Mouse (Mus musculus): ENCODE data around the gene Prss48. TPM values are rescaled to one million over a fixed set of nuclear protein-coding genes. Genes with fewer than 3 reads are reported as not detected.

Gene Prss48
- polyA plus RNA-seq, 1 experiment from 2014 or later, result not detected

DNA sequence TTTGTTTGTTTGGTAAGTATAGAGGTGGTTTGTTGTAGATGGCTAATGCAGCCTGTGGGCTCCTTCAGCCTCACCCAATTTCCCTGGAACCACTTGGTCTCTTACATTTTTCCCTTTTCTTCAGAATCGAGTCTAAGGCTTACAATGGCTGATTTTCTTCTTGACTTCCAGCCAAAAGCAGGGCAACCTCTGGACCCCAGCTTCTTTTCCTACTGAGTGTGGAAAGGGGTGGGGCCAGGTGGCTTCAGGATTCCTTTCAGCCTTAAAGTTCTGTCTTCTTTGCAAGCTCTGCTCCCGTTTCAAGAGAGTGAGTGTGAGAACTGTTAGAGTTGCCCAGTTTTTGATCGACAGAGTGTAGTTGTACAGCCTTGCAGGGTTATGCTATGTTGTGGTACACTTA, 9.5 kb upstream of the Prss48 start:
- Histone ChIP-seq H3K4me2 (ENCODE audit: low read depth, low read length) (no peak overlapping the region), H3K27me3 (ENCODE audit: control insufficient read depth, insufficient read depth, low read length) (no peaks in the 10 kb centered on the region), H3K9ac (ENCODE audit: low read length) (no peak overlapping the region), H3K4me3 (replicated peaks; ENCODE audit: low read length) (no peak overlapping the region), H3K36me3 (ENCODE audit: control insufficient read depth, insufficient read depth, low read length) (0 out of 2 replicates have a peak, but pooled peaks cover 3% of the 10 kb centered on the region), H3K4me1 (ENCODE audit: control insufficient read depth, insufficient read depth, low read length) (peaks cover 4% of the 10 kb centered on the region; the same call in 1 of the 2 replicates), H3K9me3 (replicated peaks; ENCODE audit: control insufficient read depth, low read length) (no peaks in the 10 kb centered on the region), H3K27ac (ENCODE audit: low read length) (no peak overlapping the region)
- ATAC-seq (ENCODE audit: insufficient read depth, low FRiP score), result no peak
- WGBS, result 39% methylated on average over 3 of the region's 3 CpGs

DNA sequence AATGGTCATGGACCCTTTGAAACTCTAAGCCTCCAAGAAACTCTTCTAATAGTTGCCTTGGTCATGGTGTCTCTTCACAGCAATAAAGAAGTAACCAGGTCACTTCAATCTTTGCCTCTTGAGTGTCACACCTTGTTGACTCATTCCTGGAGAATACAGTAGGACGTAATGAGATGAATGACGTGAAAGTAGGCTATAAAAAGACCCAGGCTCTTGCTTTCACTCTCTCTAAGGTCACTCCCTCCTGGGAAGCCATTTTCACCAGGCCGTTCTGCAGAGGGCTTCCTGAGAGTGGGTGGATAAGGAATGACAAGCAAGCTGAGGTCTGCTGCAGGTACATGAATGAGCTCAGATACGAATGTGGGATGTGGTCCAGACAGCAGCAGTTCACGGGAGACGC, 9.1 kb upstream of the Prss48 start:
- Histone ChIP-seq H3K9ac (ENCODE audit: low read length) (no peak overlapping the region), H3K27me3 (ENCODE audit: control insufficient read depth, insufficient read depth, low read length) (no peaks in the 10 kb centered on the region)
- no peak for ATAC-seq (ENCODE audit: insufficient read depth, low FRiP score)

DNA sequence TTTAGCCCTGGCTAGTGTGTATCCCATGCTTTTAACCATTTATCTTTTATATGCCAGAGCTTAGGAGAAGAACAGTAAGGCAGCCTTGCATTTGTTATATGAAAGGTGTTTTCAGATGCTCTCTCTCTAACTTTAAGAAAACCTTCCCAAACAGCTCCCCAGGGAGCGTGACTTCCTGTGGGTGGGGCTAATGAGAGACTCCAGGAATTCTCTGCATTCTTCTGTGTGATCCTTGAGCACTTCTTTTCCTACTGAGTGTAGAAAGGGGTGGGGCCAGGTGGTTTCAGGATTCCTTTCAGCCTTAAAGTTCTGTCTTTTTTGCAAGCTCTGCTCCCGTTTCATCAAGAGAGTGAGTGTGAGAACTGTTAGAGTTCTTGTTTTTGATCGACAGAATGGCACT, 8.3 kb upstream of the Prss48 start:
- no peak overlapping the region for H3K9ac ChIP-seq (ENCODE audit: low read length)
- no peaks in the 10 kb centered on the region for H3K27me3 ChIP-seq (ENCODE audit: control insufficient read depth, insufficient read depth, low read length)
- no peak for ATAC-seq (ENCODE audit: insufficient read depth, low FRiP score)
- 0 out of 2 replicates have a peak, but pooled peaks cover 3% of the 10 kb centered on the region for H3K36me3 ChIP-seq (ENCODE audit: control insufficient read depth, insufficient read depth, low read length)
- no peak overlapping the region for H3K4me2 ChIP-seq (ENCODE audit: low read depth, low read length)
- H3K9me3 ChIP-seq (replicated peaks; ENCODE audit: control insufficient read depth, low read length), result no peaks in the 10 kb centered on the region
- H3K4me3 ChIP-seq (replicated peaks; ENCODE audit: low read length), result no peak overlapping the region
- peaks cover 4% of the 10 kb centered on the region; the same call in 1 of the 2 replicates for H3K4me1 ChIP-seq (ENCODE audit: control insufficient read depth, insufficient read depth, low read length)
- H3K27ac ChIP-seq (ENCODE audit: low read length), result no peak overlapping the region
- 61% methylated on average over 3 of the region's 3 CpGs for WGBS

More for the DNA sequence above, 9.1 kb upstream of the Prss48 start:
- Histone ChIP-seq H3K4me1 (ENCODE audit: control insufficient read depth, insufficient read depth, low read length) (peaks cover 4% of the 10 kb centered on the region; the same call in 1 of the 2 replicates), H3K4me2 (ENCODE audit: low read depth, low read length) (no peak overlapping the region), H3K4me3 (replicated peaks; ENCODE audit: low read length) (no peak overlapping the region), H3K36me3 (ENCODE audit: control insufficient read depth, insufficient read depth, low read length) (0 out of 2 replicates have a peak, but pooled peaks cover 3% of the 10 kb centered on the region), H3K27ac (ENCODE audit: low read length) (no peak overlapping the region), H3K9me3 (replicated peaks; ENCODE audit: control insufficient read depth, low read length) (no peaks in the 10 kb centered on the region)
- WGBS, result 63% methylated on average over 6 of the region's 6 CpGs

DNA sequence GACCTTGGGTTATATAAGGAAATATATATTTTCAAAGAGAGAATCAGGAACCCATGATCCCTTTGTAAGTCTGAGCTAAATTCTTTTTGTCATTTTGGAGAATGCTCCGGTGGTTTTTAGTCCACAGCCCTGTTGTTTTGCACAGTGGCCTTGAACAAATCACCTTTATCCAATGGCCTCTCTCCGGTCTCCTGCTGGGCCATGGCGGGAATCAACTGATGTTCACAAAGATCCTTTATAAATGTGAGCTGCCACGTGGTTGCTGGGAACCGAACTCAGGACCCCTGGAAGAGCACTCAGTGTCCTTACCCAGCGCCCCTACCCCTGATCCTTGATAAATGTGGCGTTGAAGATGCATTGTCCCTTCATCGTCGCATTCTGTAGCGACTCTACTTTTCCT, 2.5 kb upstream of the Prss48 start:
- WGBS, result 94% methylated on average over 10 of the region's 10 CpGs
- Histone ChIP-seq H3K27me3 (ENCODE audit: control insufficient read depth, insufficient read depth, low read length) (no peaks in the 10 kb centered on the region), H3K4me1 (ENCODE audit: control insufficient read depth, insufficient read depth, low read length) (no peaks in the 10 kb centered on the region), H3K9me3 (replicated peaks; ENCODE audit: control insufficient read depth, low read length) (no peaks in the 10 kb centered on the region), H3K27ac (ENCODE audit: low read length) (no peak overlapping the region), H3K36me3 (ENCODE audit: control insufficient read depth, insufficient read depth, low read length) (0 out of 2 replicates have a peak, but pooled peaks cover 8% of the 10 kb centered on the region), H3K9ac (ENCODE audit: low read length) (no peak overlapping the region), H3K4me3 (replicated peaks; ENCODE audit: low read length) (no peak overlapping the region), H3K4me2 (ENCODE audit: low read depth, low read length) (no peak overlapping the region)
- ATAC-seq (ENCODE audit: insufficient read depth, low FRiP score), result no peak

DNA sequence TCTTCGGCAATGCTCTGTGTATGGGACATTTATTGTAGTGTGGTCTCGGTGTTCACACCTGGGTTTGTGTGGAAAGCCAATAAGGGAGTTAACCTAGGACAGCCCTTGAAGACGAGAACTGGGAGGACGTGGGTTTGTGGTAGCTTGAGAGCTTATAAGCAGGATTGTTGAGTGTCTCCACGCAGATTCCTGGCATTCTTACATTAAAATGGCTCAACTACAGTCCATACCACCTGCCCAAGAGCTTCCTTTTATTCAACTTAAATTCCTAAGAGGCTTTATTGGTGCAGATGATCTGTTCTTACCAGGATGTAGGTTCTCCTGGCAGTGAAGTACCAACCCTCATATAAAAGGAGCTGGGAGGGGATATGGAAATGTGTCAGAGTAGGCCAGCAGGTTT, 649 bp upstream of the Prss48 start:
- Histone ChIP-seq H3K4me1 (ENCODE audit: control insufficient read depth, insufficient read depth, low read length) (no peaks in the 10 kb centered on the region), H3K27ac (ENCODE audit: low read length) (no peak overlapping the region), H3K9me3 (replicated peaks; ENCODE audit: control insufficient read depth, low read length) (no peaks in the 10 kb centered on the region), H3K9ac (ENCODE audit: low read length) (no peak overlapping the region), H3K4me2 (ENCODE audit: low read depth, low read length) (no peak overlapping the region), H3K27me3 (ENCODE audit: control insufficient read depth, insufficient read depth, low read length) (no peaks in the 10 kb centered on the region), H3K4me3 (replicated peaks; ENCODE audit: low read length) (no peak overlapping the region), H3K36me3 (ENCODE audit: control insufficient read depth, insufficient read depth, low read length) (0 out of 2 replicates have a peak, but pooled peaks cover 8% of the 10 kb centered on the region)
- no peak for ATAC-seq (ENCODE audit: insufficient read depth, low FRiP score)
- 70% methylated on average over 5 of the region's 5 CpGs for WGBS

DNA sequence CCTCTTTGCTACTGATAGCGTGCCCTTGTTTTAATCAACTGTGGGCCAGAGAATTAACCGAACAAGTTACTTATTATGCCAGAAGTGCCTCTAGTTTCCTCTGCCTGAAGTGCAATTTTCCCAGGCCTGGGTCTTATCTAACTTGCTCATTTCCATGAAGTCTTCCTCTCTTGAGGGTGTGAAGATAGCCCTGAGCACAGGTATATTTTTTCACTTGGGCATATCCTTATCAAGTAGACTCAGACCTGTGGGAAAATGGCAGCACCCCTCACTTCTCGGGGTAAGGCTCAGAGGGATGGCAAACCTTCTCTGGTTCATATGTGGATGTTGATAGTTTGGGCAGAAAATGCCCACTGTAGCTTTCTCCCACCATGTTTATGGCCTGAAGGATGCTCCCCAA, 1.0 kb downstream of the Prss48 start:
- Histone ChIP-seq H3K9ac (ENCODE audit: low read length) (no peak overlapping the region), H3K4me1 (ENCODE audit: control insufficient read depth, insufficient read depth, low read length) (no peaks in the 10 kb centered on the region), H3K27me3 (ENCODE audit: control insufficient read depth, insufficient read depth, low read length) (no peaks in the 10 kb centered on the region), H3K27ac (ENCODE audit: low read length) (no peak overlapping the region), H3K4me2 (ENCODE audit: low read depth, low read length) (no peak overlapping the region), H3K9me3 (replicated peaks; ENCODE audit: control insufficient read depth, low read length) (no peaks in the 10 kb centered on the region), H3K4me3 (replicated peaks; ENCODE audit: low read length) (no peak overlapping the region), H3K36me3 (ENCODE audit: control insufficient read depth, insufficient read depth, low read length) (0 out of 2 replicates have a peak, but pooled peaks cover 4% of the 10 kb centered on the region)
- 89% methylated on average over 3 of the region's 3 CpGs for WGBS
- ATAC-seq (ENCODE audit: insufficient read depth, low FRiP score), result no peak

DNA sequence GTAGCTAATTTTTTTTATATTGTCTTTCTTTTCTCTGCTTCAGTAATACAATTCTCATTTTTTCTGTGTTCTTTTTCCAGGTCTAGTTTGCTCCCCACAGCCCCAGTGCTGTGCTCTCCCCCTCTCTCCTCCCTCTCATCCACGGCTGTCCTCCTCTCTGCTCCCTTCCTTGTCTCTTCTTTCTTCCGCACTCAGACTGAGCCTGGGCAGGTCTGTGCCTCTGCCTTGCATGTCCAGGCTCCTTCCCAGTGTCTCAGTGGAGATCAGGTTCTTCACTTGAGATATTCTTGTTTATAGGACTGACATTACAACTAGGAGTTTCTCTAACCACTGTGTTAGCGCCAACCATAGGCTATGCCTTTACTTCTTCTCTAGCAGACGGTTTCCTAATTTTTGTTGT, 7.6 kb downstream of the Prss48 start:
- WGBS, result 67% methylated on average over 4 of the region's 4 CpGs
- Histone ChIP-seq H3K9me3 (replicated peaks; ENCODE audit: control insufficient read depth, low read length) (no peaks in the 10 kb centered on the region), H3K4me2 (ENCODE audit: low read depth, low read length) (no peak overlapping the region), H3K4me1 (ENCODE audit: control insufficient read depth, insufficient read depth, low read length) (no peaks in the 10 kb centered on the region; the same call in 1 of the 2 replicates), H3K4me3 (replicated peaks; ENCODE audit: low read length) (no peak overlapping the region), H3K36me3 (ENCODE audit: control insufficient read depth, insufficient read depth, low read length) (no peaks in the 10 kb centered on the region), H3K27me3 (ENCODE audit: control insufficient read depth, insufficient read depth, low read length) (no peaks in the 10 kb centered on the region), H3K27ac (ENCODE audit: low read length) (no peak overlapping the region), H3K9ac (ENCODE audit: low read length) (no peak overlapping the region)
- no peak for ATAC-seq (ENCODE audit: insufficient read depth, low FRiP score)

DNA sequence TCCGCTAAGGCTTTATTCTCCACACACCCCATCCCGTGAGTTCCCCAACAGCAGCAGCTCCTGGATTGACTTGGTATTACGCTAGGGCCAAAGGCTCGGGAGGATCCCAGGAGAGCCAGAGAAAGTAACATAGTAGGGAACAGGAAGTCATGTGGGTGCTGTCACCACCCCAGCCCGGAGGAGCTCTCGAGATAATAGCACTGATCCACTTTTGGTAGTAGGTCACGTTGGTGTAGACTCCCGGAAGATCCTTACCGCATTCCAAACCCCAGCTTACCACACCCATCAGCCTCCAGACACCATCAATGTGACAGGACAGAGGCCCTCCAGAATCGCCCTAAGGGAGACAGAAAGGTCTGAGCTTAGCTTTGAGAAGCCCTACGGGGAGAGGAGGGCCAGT, 8.5 kb downstream of the Prss48 start:
- ATAC-seq (ENCODE audit: insufficient read depth, low FRiP score), result no peak
- Histone ChIP-seq H3K27ac (ENCODE audit: low read length) (no peak overlapping the region), H3K4me2 (ENCODE audit: low read depth, low read length) (no peak overlapping the region), H3K9me3 (replicated peaks; ENCODE audit: control insufficient read depth, low read length) (no peaks in the 10 kb centered on the region), H3K9ac (ENCODE audit: low read length) (no peak overlapping the region), H3K27me3 (ENCODE audit: control insufficient read depth, insufficient read depth, low read length) (no peaks in the 10 kb centered on the region), H3K4me1 (ENCODE audit: control insufficient read depth, insufficient read depth, low read length) (no peaks in the 10 kb centered on the region; the same call in 1 of the 2 replicates), H3K4me3 (replicated peaks; ENCODE audit: low read length) (no peak overlapping the region), H3K36me3 (ENCODE audit: control insufficient read depth, insufficient read depth, low read length) (no peaks in the 10 kb centered on the region)
- WGBS, result 67% methylated on average over 11 of the region's 11 CpGs

DNA sequence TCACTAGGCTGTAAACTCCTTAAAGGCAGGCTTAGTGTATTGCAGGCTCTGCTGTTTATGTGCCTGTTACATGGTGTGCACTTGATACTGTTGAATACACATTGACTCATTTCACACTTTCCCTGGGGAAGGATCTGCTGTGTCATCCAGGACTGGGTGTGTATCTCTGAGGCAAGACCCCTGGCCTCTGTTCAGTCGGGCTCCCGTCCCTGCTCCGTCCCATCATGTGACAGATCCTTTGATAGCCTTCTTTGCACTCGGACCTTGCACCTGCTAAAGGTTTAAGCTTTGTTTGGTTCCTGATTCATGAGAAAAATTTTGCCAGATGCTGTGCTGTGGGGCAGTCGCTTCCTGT, 10.5 kb downstream of the Prss48 start:
- Histone ChIP-seq H3K27ac (ENCODE audit: low read length) (no peak overlapping the region), H3K4me1 (ENCODE audit: control insufficient read depth, insufficient read depth, low read length) (no peaks in the 10 kb centered on the region; the same call in 1 of the 2 replicates), H3K36me3 (ENCODE audit: control insufficient read depth, insufficient read depth, low read length) (no peaks in the 10 kb centered on the region), H3K4me3 (replicated peaks; ENCODE audit: low read length) (no peak overlapping the region), H3K27me3 (ENCODE audit: control insufficient read depth, insufficient read depth, low read length) (no peaks in the 10 kb centered on the region), H3K4me2 (ENCODE audit: low read depth, low read length) (no peak overlapping the region), H3K9ac (ENCODE audit: low read length) (no peak overlapping the region), H3K9me3 (replicated peaks; ENCODE audit: control insufficient read depth, low read length) (no peaks in the 10 kb centered on the region)
- WGBS, result 41% methylated on average over 5 of the region's 5 CpGs
- no peak for ATAC-seq (ENCODE audit: insufficient read depth, low FRiP score)
